Mouse (Mus musculus) C2C12 (cell line): Measurements from ENCODE around the gene Clock.

ENCODE experiments used
- CEBPB ChIP-seq: IDR thresholded peaks from one replicate; pipeline ENCODE4 v1.6.1; 2011; ENCODE audit warnings: low read depth, mild to moderate bottlenecking, control low read depth, moderate library complexity
- CTCF ChIP-seq: IDR thresholded peaks from one replicate; pipeline ENCODE4 v1.5.1; 2011; ENCODE audit not compliant: control insufficient read depth, insufficient read depth, insufficient read length
- FOSL1 ChIP-seq: IDR thresholded peaks from one replicate; pipeline ENCODE4 v1.8.0; 2011; ENCODE audit warnings: mild to moderate bottlenecking, low read length; ENCODE audit not compliant: poor library complexity, insufficient read depth, severe bottlenecking
- MAX ChIP-seq: IDR thresholded peaks from one replicate; pipeline ENCODE4 v1.6.1; 2011; ENCODE audit warnings: mild to moderate bottlenecking, control low read depth
- MYOD1 ChIP-seq: IDR thresholded peaks from one replicate; pipeline ENCODE4 v1.6.1; 2011; ENCODE audit warnings: low read depth; ENCODE audit not compliant: control insufficient read depth, insufficient read length
- MYOG ChIP-seq: IDR thresholded peaks from one replicate; pipeline ENCODE4 v1.6.1; 2011; ENCODE audit not compliant: control insufficient read depth, insufficient read length; ENCODE audit errors: extremely low read depth
- USF1 ChIP-seq: IDR thresholded peaks from one replicate; pipeline ENCODE4 v1.6.1; 2011; ENCODE audit warnings: low read depth, mild to moderate bottlenecking, control low read depth, moderate library complexity

DNA sequence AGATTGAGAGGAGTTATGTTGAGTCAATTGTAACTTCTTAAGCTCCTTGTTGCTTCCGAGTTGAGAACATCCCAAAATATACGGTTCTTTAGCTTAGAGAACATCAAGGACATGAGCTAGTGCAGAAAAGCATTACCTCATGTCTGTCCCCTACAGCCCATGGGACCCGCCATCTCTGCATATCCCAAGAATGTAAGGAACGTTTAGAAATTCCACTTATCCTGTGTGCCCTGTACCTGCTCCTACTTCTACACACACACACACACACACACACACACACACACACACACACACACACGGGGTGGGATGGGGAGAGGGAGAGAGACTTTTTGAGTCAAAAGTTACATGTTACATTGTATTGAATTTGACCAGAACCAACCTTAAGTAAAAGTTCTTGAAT lies 46.9 kb upstream of the Clock start:
- TF ChIP-seq CTCF (no peak), CEBPB (no peak), MYOD1 (no peak), MAX (no peak), USF1 (no peak), MYOG (no peak), FOSL1 (no peak)
